Mouse (Mus musculus): Measurements from ENCODE around the gene Osbpl5. TPM values are rescaled to one million over a fixed set of nuclear protein-coding genes. Genes with fewer than 3 reads are reported as not detected.

Gene Osbpl5
- polyA plus RNA-seq, 1 experiment from 2014 or later = 65.2 TPM

- Histone ChIP-seq H3K36me3 (peaks cover 16% of the 10 kb centered on the region; the same call in 1 of the 2 replicates), H3K9ac (no peak overlapping the region), H3K9me3 (replicated peaks) (no peaks in the 10 kb centered on the region), H3K4me3 (replicated peaks) (no peak overlapping the region), H3K4me1 (peaks cover 27% of the 10 kb centered on the region), H3K4me2 (replicated peaks) (no peak overlapping the region), H3K27ac (replicated peaks) (no peak overlapping the region), H3K27me3 (no peaks in the 10 kb centered on the region)
- 83% methylated on average over 4 of the region's 4 CpGs for WGBS
- no peak for ATAC-seq (ENCODE audit: insufficient number of reproducible peaks, low FRiP score, low TSS enrichment, low read depth)
These were observed 23.0 kb downstream of the Osbpl5 start for GRCm38 (mm10) chr7:143733746-143734145.

GRCm38 (mm10) chr7:143729886-143730285, 26.9 kb downstream of the Osbpl5 start:
- Histone ChIP-seq H3K9ac (no peak overlapping the region), H3K4me1 (peaks cover 11% of the 10 kb centered on the region), H3K4me3 (replicated peaks) (no peak overlapping the region), H3K27me3 (no peaks in the 10 kb centered on the region), H3K36me3 (peaks cover 14% of the 10 kb centered on the region; the same call in 1 of the 2 replicates), H3K4me2 (replicated peaks) (no peak overlapping the region), H3K27ac (replicated peaks) (no peak overlapping the region), H3K9me3 (replicated peaks) (no peaks in the 10 kb centered on the region)
- ATAC-seq (ENCODE audit: insufficient number of reproducible peaks, low FRiP score, low TSS enrichment, low read depth) = no peak; the same call in 1 of the 2 replicates
- 80% methylated on average over 10 of the region's 10 CpGs for WGBS

GRCm38 (mm10) chr7:143726396-143726795, 30.4 kb downstream of the Osbpl5 start:
- no peak for ATAC-seq (ENCODE audit: insufficient number of reproducible peaks, low FRiP score, low TSS enrichment, low read depth)
- no peak overlapping the region for H3K9ac ChIP-seq
- 78% methylated on average over 4 of the region's 4 CpGs for WGBS
- no peak overlapping the region for H3K4me3 ChIP-seq (replicated peaks)
- H3K27me3 ChIP-seq = no peaks in the 10 kb centered on the region
- no peaks in the 10 kb centered on the region for H3K36me3 ChIP-seq
- H3K27ac ChIP-seq (replicated peaks) = no peak overlapping the region
- H3K9me3 ChIP-seq (replicated peaks) = no peaks in the 10 kb centered on the region
- no peak overlapping the region for H3K4me2 ChIP-seq (replicated peaks)
- H3K4me1 ChIP-seq = peaks cover 19% of the 10 kb centered on the region

GRCm38 (mm10) chr7:143723841-143724240, 32.9 kb downstream of the Osbpl5 start:
- 69% methylated on average over 4 of the region's 4 CpGs for WGBS
- Histone ChIP-seq H3K4me1 (peaks cover 10% of the 10 kb centered on the region; the same call in 1 of the 2 replicates), H3K9ac (no peak overlapping the region), H3K4me2 (replicated peaks) (peak overlapping the region; percentile 34), H3K4me3 (replicated peaks) (no peak overlapping the region), H3K27ac (replicated peaks) (peak overlapping the region; percentile 82), H3K9me3 (replicated peaks) (no peaks in the 10 kb centered on the region), H3K36me3 (0 out of 2 replicates have a peak, but pooled peaks cover 7% of the 10 kb centered on the region), H3K27me3 (no peaks in the 10 kb centered on the region)
- peak; percentile 44; the same call in 1 of the 2 replicates for ATAC-seq (ENCODE audit: insufficient number of reproducible peaks, low FRiP score, low TSS enrichment, low read depth)

GRCm38 (mm10) chr7:143722646-143723045, 34.1 kb downstream of the Osbpl5 start:
- no peak overlapping the region for H3K9ac ChIP-seq
- H3K4me3 ChIP-seq (replicated peaks) = no peak overlapping the region
- no peak overlapping the region for H3K4me2 ChIP-seq (replicated peaks)
- H3K9me3 ChIP-seq (replicated peaks) = no peaks in the 10 kb centered on the region
- ATAC-seq (ENCODE audit: insufficient number of reproducible peaks, low FRiP score, low TSS enrichment, low read depth) = no peak
- no peaks in the 10 kb centered on the region for H3K27me3 ChIP-seq
- peaks cover 10% of the 10 kb centered on the region; the same call in 1 of the 2 replicates for H3K4me1 ChIP-seq
- WGBS = 70% methylated on average over 5 of the region's 5 CpGs
- 0 out of 2 replicates have a peak, but pooled peaks cover 7% of the 10 kb centered on the region for H3K36me3 ChIP-seq
- H3K27ac ChIP-seq (replicated peaks) = peak overlapping the region; percentile 82

- Histone ChIP-seq H3K4me2 (replicated peaks) (no peak overlapping the region), H3K4me3 (replicated peaks) (no peak overlapping the region), H3K9ac (no peak overlapping the region), H3K27me3 (no peaks in the 10 kb centered on the region), H3K9me3 (replicated peaks) (no peaks in the 10 kb centered on the region), H3K36me3 (peaks cover 34% of the 10 kb centered on the region), H3K27ac (replicated peaks) (no peak overlapping the region), H3K4me1 (no peaks in the 10 kb centered on the region)
- no peak for ATAC-seq (ENCODE audit: insufficient number of reproducible peaks, low FRiP score, low TSS enrichment, low read depth)
- WGBS = 74% methylated on average over 1 of the region's 1 CpGs
These were observed 39.0 kb downstream of the Osbpl5 start for GRCm38 (mm10) chr7:143717811-143718210.

- no peak overlapping the region for H3K4me3 ChIP-seq (replicated peaks)
- H3K27ac ChIP-seq (replicated peaks) = no peak overlapping the region
- H3K27me3 ChIP-seq = no peaks in the 10 kb centered on the region
- no peak for ATAC-seq (ENCODE audit: insufficient number of reproducible peaks, low FRiP score, low TSS enrichment, low read depth)
- H3K4me1 ChIP-seq = no peaks in the 10 kb centered on the region
- 86% methylated on average over 4 of the region's 4 CpGs for WGBS
- H3K4me2 ChIP-seq (replicated peaks) = no peak overlapping the region
- no peak overlapping the region for H3K9ac ChIP-seq
- no peaks in the 10 kb centered on the region for H3K9me3 ChIP-seq (replicated peaks)
- peaks cover 62% of the 10 kb centered on the region for H3K36me3 ChIP-seq
These were observed 43.4 kb downstream of the Osbpl5 start for GRCm38 (mm10) chr7:143713421-143713820.

- 70% methylated on average over 8 of the region's 8 CpGs for WGBS
- no peaks in the 10 kb centered on the region for H3K4me1 ChIP-seq
- peaks cover 68% of the 10 kb centered on the region for H3K36me3 ChIP-seq
- no peak overlapping the region for H3K4me2 ChIP-seq (replicated peaks)
- H3K27ac ChIP-seq (replicated peaks) = no peak overlapping the region
- H3K9ac ChIP-seq = no peak overlapping the region
- no peak for ATAC-seq (ENCODE audit: insufficient number of reproducible peaks, low FRiP score, low TSS enrichment, low read depth)
- H3K9me3 ChIP-seq (replicated peaks) = no peaks in the 10 kb centered on the region
- no peak overlapping the region for H3K4me3 ChIP-seq (replicated peaks)
- no peaks in the 10 kb centered on the region for H3K27me3 ChIP-seq
These were observed 43.9 kb downstream of the Osbpl5 start for GRCm38 (mm10) chr7:143712771-143713348.

GRCm38 (mm10) chr7:143712023-143712422, 44.8 kb downstream of the Osbpl5 start:
- no peak overlapping the region for H3K27ac ChIP-seq (replicated peaks)
- no peak overlapping the region for H3K4me3 ChIP-seq (replicated peaks)
- peak; percentile 40; the same call in 1 of the 2 replicates for ATAC-seq (ENCODE audit: insufficient number of reproducible peaks, low FRiP score, low TSS enrichment, low read depth)

GRCm38 (mm10) chr7:143711381-143711780, 45.4 kb downstream of the Osbpl5 start:
- H3K27ac ChIP-seq (replicated peaks) = no peak overlapping the region
- no peaks in the 10 kb centered on the region for H3K27me3 ChIP-seq
- no peaks in the 10 kb centered on the region for H3K4me1 ChIP-seq
- H3K36me3 ChIP-seq = peaks cover 72% of the 10 kb centered on the region
- ATAC-seq (ENCODE audit: insufficient number of reproducible peaks, low FRiP score, low TSS enrichment, low read depth) = no peak
- H3K4me3 ChIP-seq (replicated peaks) = no peak overlapping the region
- H3K9ac ChIP-seq = no peak overlapping the region
- 70% methylated on average over 7 of the region's 7 CpGs for WGBS
- H3K4me2 ChIP-seq (replicated peaks) = no peak overlapping the region
- no peaks in the 10 kb centered on the region for H3K9me3 ChIP-seq (replicated peaks)

More at GRCm38 (mm10) chr7:143712023-143712422, 44.8 kb downstream of the Osbpl5 start:
- Histone ChIP-seq H3K27me3 (no peaks in the 10 kb centered on the region), H3K4me2 (replicated peaks) (no peak overlapping the region), H3K9ac (no peak overlapping the region), H3K4me1 (no peaks in the 10 kb centered on the region), H3K36me3 (peaks cover 72% of the 10 kb centered on the region), H3K9me3 (replicated peaks) (no peaks in the 10 kb centered on the region)
- WGBS = 54% methylated on average over 4 of the region's 4 CpGs

- Histone ChIP-seq H3K4me3 (replicated peaks) (no peak overlapping the region), H3K4me2 (replicated peaks) (no peak overlapping the region), H3K9ac (no peak overlapping the region), H3K36me3 (peaks cover 75% of the 10 kb centered on the region), H3K4me1 (no peaks in the 10 kb centered on the region), H3K27me3 (no peaks in the 10 kb centered on the region), H3K9me3 (replicated peaks) (no peaks in the 10 kb centered on the region), H3K27ac (replicated peaks) (no peak overlapping the region)
- 89% methylated on average over 7 of the region's 7 CpGs for WGBS
- ATAC-seq (ENCODE audit: insufficient number of reproducible peaks, low FRiP score, low TSS enrichment, low read depth) = no peak
These were observed 47.4 kb downstream of the Osbpl5 start for GRCm38 (mm10) chr7:143709395-143709794.

Measured in embryonic facial prominence, embryonic 15.5 days (tissue).